Mouse (Mus musculus) ES-E14 (cell line): Measurements from ENCODE around the gene Dlgap5.

Source experiments
- CHD2 ChIP-seq: IDR thresholded peaks from 2 replicates; pipeline ENCODE4 v1.6.1; 2014; ENCODE audit warnings: mild to moderate bottlenecking, low read depth, low read length, inconsistent platforms
- HCFC1 ChIP-seq: IDR thresholded peaks from 2 replicates; pipeline ENCODE4 v1.6.1; 2012; ENCODE audit warnings: low read length, inconsistent platforms, borderline replicate concordance; ENCODE audit not compliant: insufficient read depth
- MAFK ChIP-seq: IDR thresholded peaks from 2 replicates; pipeline ENCODE4 v1.6.1; 2014; ENCODE audit warnings: mild to moderate bottlenecking, low read depth, low read length, inconsistent platforms; ENCODE audit not compliant: insufficient read depth
- ZC3H11A ChIP-seq: IDR thresholded peaks from 2 replicates; pipeline ENCODE4 v1.6.1; 2012; ENCODE audit warnings: low read depth, mild to moderate bottlenecking, inconsistent platforms, low read length, borderline replicate concordance
- ZNF384 ChIP-seq: IDR thresholded peaks from 2 replicates; pipeline ENCODE4 v1.6.1; 2012; ENCODE audit warnings: low read depth, low read length, inconsistent platforms

- no peak for TF ChIP-seq HCFC1
- no peak for TF ChIP-seq CHD2
- no peak for TF ChIP-seq MAFK
- no peak for TF ChIP-seq ZNF384
- TF ChIP-seq ZC3H11A = no peak
Observed at GRCm38 (mm10) chr14:47361899-47362298, 56.3 kb downstream of the Dlgap5 start.
